Comparison of ENCODE assay signal across 12 mouse cellular contexts in genomic region chr9:32216820-32217567, GRCm38 (mm10).
"Had no signal": no experiment of that assay in that cellular context is flagged by ENCODE, and none has a peak within 500 bp of the region (broad histone marks: within the 10 kb centered on the region; RNA-seq: fewer than 3 reads in every experiment).

No protein-coding gene starts in this region.

- H3K4me2 ChIP-seq: limb, embryonic 13.5 days; midbrain, embryonic 12.5 days; stomach, embryonic 15.5 days had no signal

- H3K9me3 ChIP-seq: limb, embryonic 13.5 days; midbrain, embryonic 12.5 days; stomach, embryonic 15.5 days had no signal

- H3K27me3 ChIP-seq: limb, embryonic 13.5 days; midbrain, embryonic 12.5 days; stomach, embryonic 15.5 days had no signal

- ATAC-seq: midbrain, embryonic 16.5 days had no signal

- H3K4me3 ChIP-seq: limb, embryonic 13.5 days; midbrain, embryonic 12.5 days; stomach, embryonic 15.5 days had no signal

- H3K36me3 ChIP-seq: limb, embryonic 13.5 days; midbrain, embryonic 12.5 days; stomach, embryonic 15.5 days had no signal

- H3K9ac ChIP-seq: limb, embryonic 13.5 days; liver, embryonic 14.5 days; midbrain, embryonic 12.5 days; stomach, embryonic 15.5 days had no signal

- DNase-seq: kidney, postnatal 10 days; layer of hippocampus, adult 9-11 months; layer of hippocampus, postnatal 36 days; lung, adult 18-20 months; right cerebral cortex, postnatal 14 days; thymus, adult 2 months; thymus, postnatal 36 days had no signal

- H3K4me1 ChIP-seq: limb, embryonic 13.5 days; midbrain, embryonic 12.5 days; stomach, embryonic 15.5 days had no signal

- H3K27ac ChIP-seq: limb, embryonic 13.5 days; liver, embryonic 14.5 days; midbrain, embryonic 12.5 days; stomach, embryonic 15.5 days had no signal
